28 mouse cellular contexts compared by ENCODE assay signal in the genomic region with DNA sequence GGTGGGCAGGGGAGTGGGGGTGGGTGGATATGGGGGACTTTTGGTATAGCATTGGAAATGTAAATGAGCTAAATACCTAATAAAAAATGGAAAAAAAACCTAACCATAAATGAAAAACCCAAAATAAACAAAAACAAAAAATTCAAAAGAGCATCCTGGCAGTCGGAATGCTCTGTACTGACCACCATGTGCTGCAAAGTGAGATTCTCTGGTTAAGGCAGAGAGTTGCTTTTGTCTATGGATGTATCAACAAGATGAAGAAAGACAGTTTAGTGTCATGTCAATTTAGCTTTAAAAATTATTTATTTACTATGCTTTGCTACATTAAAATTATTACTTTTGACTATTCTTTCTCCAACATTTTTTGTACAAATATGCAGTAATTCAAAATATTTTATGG.
"Had no signal": no experiment of that assay in that cellular context is flagged by ENCODE, and none has a peak within 500 bp of the region (broad histone marks: within the 10 kb centered on the region; RNA-seq: fewer than 3 reads in every experiment).

No protein-coding gene starts in this region.

- H3K4me3 ChIP-seq: embryonic facial prominence, embryonic 10.5 days; embryonic facial prominence, embryonic 12.5 days; embryonic facial prominence, embryonic 13.5 days; embryonic facial prominence, embryonic 15.5 days; erythroblast, embryonic 14.5 days; forebrain, embryonic 10.5 days; forebrain, embryonic 12.5 days; forebrain, embryonic 13.5 days; forebrain, embryonic 15.5 days; gastrocnemius, adult 2 months had no signal

- H3K4me1 ChIP-seq: embryonic facial prominence, embryonic 10.5 days; embryonic facial prominence, embryonic 12.5 days; embryonic facial prominence, embryonic 13.5 days; embryonic facial prominence, embryonic 15.5 days; forebrain, embryonic 10.5 days; forebrain, embryonic 12.5 days; forebrain, embryonic 13.5 days; forebrain, embryonic 15.5 days had no signal

- H3K9me3 ChIP-seq: embryonic facial prominence, embryonic 10.5 days; embryonic facial prominence, embryonic 13.5 days; embryonic facial prominence, embryonic 15.5 days; forebrain, embryonic 12.5 days; forebrain, embryonic 15.5 days had no signal

- H3K27ac ChIP-seq: embryonic facial prominence, embryonic 10.5 days; embryonic facial prominence, embryonic 12.5 days; embryonic facial prominence, embryonic 13.5 days; embryonic facial prominence, embryonic 15.5 days; forebrain, embryonic 10.5 days; forebrain, embryonic 12.5 days; forebrain, embryonic 13.5 days; forebrain, embryonic 15.5 days; gastrocnemius, adult 2 months had no signal

- DNase-seq: cerebellum, adult 2 months; cerebellum, adult 8-10 months; cerebellum, adult 9-10 months; cerebellum, adult 9-11 months; cerebellum, postnatal 10 days; cerebellum, postnatal 14 days; cerebellum, postnatal 25 days; cerebellum, postnatal 36 days; embryo, embryonic 11 days; forebrain, postnatal 0 days; gastrocnemius, adult 2 months; gastrocnemius, postnatal 10 days; gastrocnemius, postnatal 14 days; gastrocnemius, postnatal 25 days; gastrocnemius, postnatal 36 days; heart, adult 11 months; heart, adult 18-20 months had no signal

- H3K27me3 ChIP-seq: embryonic facial prominence, embryonic 12.5 days; embryonic facial prominence, embryonic 13.5 days; embryonic facial prominence, embryonic 15.5 days; forebrain, embryonic 12.5 days; forebrain, embryonic 13.5 days; forebrain, embryonic 15.5 days had no signal

- H3K4me2 ChIP-seq: embryonic facial prominence, embryonic 12.5 days; embryonic facial prominence, embryonic 13.5 days; embryonic facial prominence, embryonic 15.5 days; forebrain, embryonic 12.5 days; forebrain, embryonic 13.5 days; forebrain, embryonic 15.5 days had no signal

- H3K36me3 ChIP-seq: embryonic facial prominence, embryonic 10.5 days; embryonic facial prominence, embryonic 12.5 days; embryonic facial prominence, embryonic 13.5 days; embryonic facial prominence, embryonic 15.5 days; forebrain, embryonic 10.5 days; forebrain, embryonic 12.5 days; forebrain, embryonic 15.5 days had no signal

- H3K9ac ChIP-seq: embryonic facial prominence, embryonic 12.5 days; embryonic facial prominence, embryonic 13.5 days; embryonic facial prominence, embryonic 15.5 days; forebrain, embryonic 12.5 days; forebrain, embryonic 13.5 days; forebrain, embryonic 15.5 days; forebrain, postnatal 0 days had no signal

- ATAC-seq: forebrain, embryonic 13.5 days; forebrain, embryonic 14.5 days; forebrain, embryonic 15.5 days; forebrain, embryonic 16.5 days; forebrain, postnatal 0 days had no signal
